Mouse (Mus musculus): ENCODE data around the gene Ssr2. TPM values are rescaled to one million over a fixed set of nuclear protein-coding genes. Genes with fewer than 3 reads are reported as not detected.
"Not testable (repeated sequence)": the region's sequence is repeated elsewhere in the genome, so short reads cannot be mapped to it uniquely, and the experiment has no call there.

Gene Ssr2
- total RNA-seq, 2 experiments from 2014 or later: 90.4 to 94.5 TPM

- no peak for DNase-seq (ENCODE audit: low spot score in 2 of 2)
- intact Hi-C loops (cut with DNase I): no loop called here
Observed at GRCm38 (mm10) chr3:88559596-88559995, 16.1 kb upstream of the Ssr2 start.

- DNase-seq (ENCODE audit: low spot score in 2 of 2): no peak
- intact Hi-C loops (cut with DNase I): no loop called here
Observed at GRCm38 (mm10) chr3:88561989-88562388, 13.7 kb upstream of the Ssr2 start.

- DNase-seq (ENCODE audit: low spot score in 2 of 2): no peak
- intact Hi-C loops (cut with DNase I): no loop called here
Observed at GRCm38 (mm10) chr3:88563442-88563841, 12.2 kb upstream of the Ssr2 start.

- no peak for DNase-seq (ENCODE audit: low spot score in 2 of 2)
- intact Hi-C loops (cut with DNase I): no loop called here
Observed at GRCm38 (mm10) chr3:88563966-88564365, 11.7 kb upstream of the Ssr2 start.

- intact Hi-C loops (cut with DNase I): no loop called here
- DNase-seq (ENCODE audit: low spot score in 2 of 2): no peak
Observed at GRCm38 (mm10) chr3:88566116-88566515, 9.6 kb upstream of the Ssr2 start.

GRCm38 (mm10) chr3:88566536-88567061 lies 9.1 kb upstream of the Ssr2 start:
- no peak for DNase-seq (ENCODE audit: low spot score in 2 of 2)

GRCm38 (mm10) chr3:88567892-88568291 lies 7.8 kb upstream of the Ssr2 start:
- DNase-seq (ENCODE audit: low spot score in 2 of 2): no peak
- intact Hi-C loops (cut with DNase I): no loop called here

More at GRCm38 (mm10) chr3:88566536-88567061, 9.1 kb upstream of the Ssr2 start:
- intact Hi-C loops (cut with DNase I): no loop called here

- intact Hi-C loops (cut with DNase I): no loop called here
- no peak for DNase-seq (ENCODE audit: low spot score in 2 of 2)
Observed at GRCm38 (mm10) chr3:88568615-88569014, 7.1 kb upstream of the Ssr2 start.

GRCm38 (mm10) chr3:88569093-88569492 lies 6.6 kb upstream of the Ssr2 start:
- no peak for DNase-seq (ENCODE audit: low spot score in 2 of 2)
- intact Hi-C loops (cut with DNase I): no loop called here

GRCm38 (mm10) chr3:88569694-88570093 lies 6.0 kb upstream of the Ssr2 start:
- DNase-seq (ENCODE audit: low spot score in 2 of 2): no peak
- intact Hi-C loops (cut with DNase I): no loop called here

GRCm38 (mm10) chr3:88570341-88570740 lies 5.3 kb upstream of the Ssr2 start:
- intact Hi-C loops (cut with DNase I): no loop called here
- DNase-seq (ENCODE audit: low spot score in 2 of 2): no peak

GRCm38 (mm10) chr3:88571856-88572255 lies 3.8 kb upstream of the Ssr2 start:
- intact Hi-C loops (cut with DNase I): no loop called here

GRCm38 (mm10) chr3:88572835-88573234 lies 2.8 kb upstream of the Ssr2 start:
- DNase-seq (ENCODE audit: low spot score in 2 of 2): no peak
- intact Hi-C loops (cut with DNase I): no loop called here

More at GRCm38 (mm10) chr3:88571856-88572255, 3.8 kb upstream of the Ssr2 start:
- DNase-seq (ENCODE audit: low spot score in 2 of 2): no peak

GRCm38 (mm10) chr3:88573810-88574209 lies 1.9 kb upstream of the Ssr2 start:
- intact Hi-C loops (cut with DNase I): no loop called here
- DNase-seq (ENCODE audit: low spot score in 2 of 2): no peak

- DNase-seq (ENCODE audit: low spot score in 2 of 2): not testable (repeated sequence)
Observed at GRCm38 (mm10) chr3:88577846-88578245, 2.2 kb downstream of the Ssr2 start.

GRCm38 (mm10) chr3:88578498-88579424 lies 3.1 kb downstream of the Ssr2 start:
- intact Hi-C loops (cut with DNase I): no loop called here
- no peak for DNase-seq (ENCODE audit: low spot score in 2 of 2)

More at GRCm38 (mm10) chr3:88577846-88578245, 2.2 kb downstream of the Ssr2 start:
- intact Hi-C loops (cut with DNase I): loop anchor here (2.0 kb wide), 1 partner anchor 47 kb away; no protein-coding TSS in a partner anchor

GRCm38 (mm10) chr3:88579454-88580117 lies 3.9 kb downstream of the Ssr2 start:
- intact Hi-C loops (cut with DNase I): no loop called here
- DNase-seq (ENCODE audit: low spot score in 2 of 2): peak; percentile 79 to 80

- DNase-seq (ENCODE audit: low spot score in 2 of 2): no peak
- intact Hi-C loops (cut with DNase I): no loop called here
Observed at GRCm38 (mm10) chr3:88585769-88586168, 10.1 kb downstream of the Ssr2 start.

- intact Hi-C loops (cut with DNase I): no loop called here
- no peak for DNase-seq (ENCODE audit: low spot score in 2 of 2)
Observed at GRCm38 (mm10) chr3:88586640-88587039, 11.0 kb downstream of the Ssr2 start.

- intact Hi-C loops (cut with DNase I): loop anchor here (5.0 kb wide), 1 partner anchor 147 kb away; no protein-coding TSS in a partner anchor
- no peak for DNase-seq (ENCODE audit: low spot score in 2 of 2)
Observed at GRCm38 (mm10) chr3:88590246-88590645, 14.6 kb downstream of the Ssr2 start.
